Mouse (Mus musculus) myocyte (in vitro differentiated cells): ENCODE measurements around the gene Slco2b1. TPM values are rescaled to one million over a fixed set of nuclear protein-coding genes. Genes with fewer than 3 reads are reported as not detected.

Experiments
- H3K27me3 ChIP-seq: one replicate; pipeline ENCODE4 v1.6.1; 2011; ENCODE audit not compliant: control insufficient read depth, insufficient read depth, insufficient read length
- H3K36me3 ChIP-seq: one replicate; pipeline ENCODE4 v1.6.1; 2011; ENCODE audit not compliant: control insufficient read depth, insufficient read depth
- H3K4me2 ChIP-seq: one replicate; pipeline ENCODE4 v1.6.1; 2011; ENCODE audit warnings: low read depth, control low read depth
- H3K4me3 ChIP-seq: one replicate; pipeline ENCODE4 v1.5.1; 2011; ENCODE audit warnings: mild to moderate bottlenecking, control low read depth, moderate library complexity
- H3K79me2 ChIP-seq: one replicate; pipeline ENCODE4 v1.6.1; 2011; ENCODE audit not compliant: control insufficient read depth, insufficient read depth
- H3ac ChIP-seq: one replicate; pipeline ENCODE4 v1.6.1; 2011; ENCODE audit not compliant: control insufficient read depth, insufficient read length
- CEBPB ChIP-seq: IDR thresholded peaks from 2 replicates; pipeline ENCODE4 v1.6.1; 2011; ENCODE audit warnings: mild to moderate bottlenecking, moderate library complexity; ENCODE audit not compliant: poor library complexity, insufficient read depth, severe bottlenecking
- E2F4 ChIP-seq: IDR thresholded peaks from one replicate; pipeline ENCODE4 v1.6.1; 2011; ENCODE audit warnings: mild to moderate bottlenecking, control low read depth, moderate library complexity; ENCODE audit not compliant: insufficient read depth
- MAX ChIP-seq: IDR thresholded peaks from one replicate; pipeline ENCODE4 v1.6.1; 2011; ENCODE audit warnings: low read depth, mild to moderate bottlenecking, control low read depth
- MYOD1 ChIP-seq, 3 experiments: IDR thresholded peaks; one replicate each; pipeline ENCODE4 v1.6.1; 2011; ENCODE audit warnings: control low read depth in 2 of 3, low read depth in 2 of 3, mild to moderate bottlenecking in 2 of 3, moderate library complexity in 1 of 3; ENCODE audit not compliant: insufficient read length in 2 of 3, control insufficient read depth in 1 of 3
- MYOG ChIP-seq, 3 experiments: IDR thresholded peaks; one replicate each; pipeline ENCODE4 v1.6.1; 2011; ENCODE audit warnings: control low read depth in 2 of 3, low read depth in 2 of 3, mild to moderate bottlenecking in 2 of 3; ENCODE audit not compliant: insufficient read length in 2 of 3, control insufficient read depth in 1 of 3, insufficient read depth in 1 of 3
- POLR2A ChIP-seq: IDR thresholded peaks from one replicate; pipeline ENCODE4 v1.6.1; 2011; ENCODE audit warnings: low read depth, mild to moderate bottlenecking, control low read depth, moderate library complexity; ENCODE audit not compliant: insufficient read length
- POLR2AphosphoS2 ChIP-seq: IDR thresholded peaks from one replicate; pipeline ENCODE4 v1.6.1; 2011; ENCODE audit warnings: low read depth, control low read depth; ENCODE audit not compliant: insufficient read length
- REST ChIP-seq: IDR thresholded peaks from one replicate; pipeline ENCODE4 v1.6.1; 2011; ENCODE audit warnings: mild to moderate bottlenecking, control low read depth, moderate library complexity; ENCODE audit not compliant: insufficient read depth, insufficient read length
- SRF ChIP-seq: IDR thresholded peaks from one replicate; pipeline ENCODE4 v1.6.1; 2011; ENCODE audit warnings: low read depth; ENCODE audit not compliant: control insufficient read depth, insufficient read length
- TCF12 ChIP-seq: IDR thresholded peaks from one replicate; pipeline ENCODE4 v1.6.1; 2011; ENCODE audit warnings: mild to moderate bottlenecking, control low read depth; ENCODE audit not compliant: poor library complexity, insufficient read depth, severe bottlenecking
- TCF3 ChIP-seq: IDR thresholded peaks from one replicate; pipeline ENCODE4 v1.6.1; 2011; ENCODE audit warnings: low read depth, control low read depth; ENCODE audit not compliant: insufficient read length
- USF1 ChIP-seq: IDR thresholded peaks from one replicate; pipeline ENCODE4 v1.6.1; 2011; ENCODE audit warnings: low read depth, mild to moderate bottlenecking, control low read depth, moderate library complexity
- polyA plus RNA-seq: library from polyadenylated mRNA; unstranded; fragments of >200 nt; fragmentation: generic; extraction: Trizol; gene quantifications from one replicate; pipeline ENCODE4 v1.2.1, GENCODE M21; 2012; ENCODE audit warnings: missing spikeins

The Slco2b1 gene
- polyA plus RNA-seq, 1 experiment, result 0.01 TPM

- no peak overlapping the region for H3K4me2 ChIP-seq
- H3K4me3 ChIP-seq, result no peak overlapping the region
- TF ChIP-seq MYOG (IDR thresholded peaks at IDR 0.05; ENCODE audit: control insufficient read depth in 1 of 3, insufficient read depth in 1 of 3, insufficient read length in 2 of 3, low read depth in 2 of 3) (no peak), MYOD1 (IDR thresholded peaks at IDR 0.05; ENCODE audit: control insufficient read depth in 1 of 3, insufficient read length in 2 of 3, low read depth in 2 of 3) (no peak), E2F4 (no peak), USF1 (no peak), SRF (no peak), POLR2AphosphoS2 (no peak), TCF3 (no peak), CEBPB (no peak), POLR2A (no peak), REST (no peak), MAX (no peak)
- H3ac ChIP-seq, result no peak overlapping the region
- H3K79me2 ChIP-seq, result no peaks in the 10 kb centered on the region
- H3K27me3 ChIP-seq, result peaks cover 29% of the 10 kb centered on the region
- no peaks in the 10 kb centered on the region for H3K36me3 ChIP-seq
Measured at GRCm38 (mm10) chr7:99690819-99691218, 20.3 kb downstream of the Slco2b1 start.

DNA sequence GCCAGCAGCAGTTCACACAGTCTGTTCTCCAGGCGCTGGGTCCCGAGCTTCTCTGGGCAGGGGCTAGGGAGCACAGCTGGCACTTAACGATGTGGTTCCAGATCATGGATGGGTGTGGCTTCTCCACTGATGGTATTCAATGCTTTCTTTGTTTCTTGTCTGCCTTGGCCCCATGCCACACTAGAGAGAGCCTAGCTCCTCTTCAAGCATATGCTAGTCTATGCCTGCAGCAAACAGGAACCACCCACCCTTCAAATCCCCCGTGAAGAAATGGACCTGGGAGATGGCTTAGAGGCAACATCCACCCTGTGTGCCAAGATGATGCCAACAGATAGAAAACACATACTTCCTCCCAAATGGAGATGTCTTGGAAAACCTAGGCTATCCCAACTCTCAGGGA lies 27.1 kb downstream of the Slco2b1 start:
- H3K27me3 ChIP-seq, result peaks cover 43% of the 10 kb centered on the region
- H3ac ChIP-seq, result no peak overlapping the region
- no peak for TF ChIP-seq CEBPB
- TF ChIP-seq MYOD1 (IDR thresholded peaks at IDR 0.05; ENCODE audit: control insufficient read depth in 1 of 3, insufficient read length in 2 of 3, low read depth in 2 of 3), result no peak
- no peak for TF ChIP-seq MAX
- TF ChIP-seq USF1, result no peak
- no peak for TF ChIP-seq E2F4
- TF ChIP-seq MYOG (IDR thresholded peaks at IDR 0.05; ENCODE audit: control insufficient read depth in 1 of 3, insufficient read depth in 1 of 3, insufficient read length in 2 of 3, low read depth in 2 of 3), result no peak
- no peak for TF ChIP-seq TCF3
- TF ChIP-seq SRF, result no peak
- TF ChIP-seq POLR2AphosphoS2, result no peak
- no peak for TF ChIP-seq POLR2A
- TF ChIP-seq TCF12, result no peak
- no peak for TF ChIP-seq REST
- H3K79me2 ChIP-seq, result no peaks in the 10 kb centered on the region
- no peak overlapping the region for H3K4me2 ChIP-seq
- H3K36me3 ChIP-seq, result no peaks in the 10 kb centered on the region
- H3K4me3 ChIP-seq, result no peak overlapping the region

GRCm38 (mm10) chr7:99680771-99681170 lies 30.4 kb downstream of the Slco2b1 start:
- no peaks in the 10 kb centered on the region for H3K79me2 ChIP-seq
- TF ChIP-seq POLR2A (no peak), POLR2AphosphoS2 (no peak), USF1 (no peak), MYOD1 (IDR thresholded peaks at IDR 0.05; ENCODE audit: control insufficient read depth in 1 of 3, insufficient read length in 2 of 3, low read depth in 2 of 3) (no peak), TCF12 (no peak)
- H3ac ChIP-seq, result no peak overlapping the region
- H3K36me3 ChIP-seq, result no peaks in the 10 kb centered on the region
- no peak overlapping the region for H3K4me3 ChIP-seq
- no peak overlapping the region for H3K4me2 ChIP-seq
- H3K27me3 ChIP-seq, result peaks cover 30% of the 10 kb centered on the region

- no peak overlapping the region for H3ac ChIP-seq
- H3K27me3 ChIP-seq, result peaks cover 20% of the 10 kb centered on the region
- no peak overlapping the region for H3K4me2 ChIP-seq
- H3K4me3 ChIP-seq, result no peak overlapping the region
- TF ChIP-seq SRF, result no peak
- TF ChIP-seq TCF3, result no peak
- no peak for TF ChIP-seq TCF12
- no peak for TF ChIP-seq POLR2A
- no peak for TF ChIP-seq MAX
- TF ChIP-seq REST, result no peak
- no peak for TF ChIP-seq E2F4
- TF ChIP-seq POLR2AphosphoS2, result no peak
- TF ChIP-seq CEBPB, result no peak
- TF ChIP-seq MYOD1 (IDR thresholded peaks at IDR 0.05; ENCODE audit: control insufficient read depth in 1 of 3, insufficient read length in 2 of 3, low read depth in 2 of 3), result no peak
- TF ChIP-seq USF1, result no peak
- no peak for TF ChIP-seq MYOG (IDR thresholded peaks at IDR 0.05; ENCODE audit: control insufficient read depth in 1 of 3, insufficient read depth in 1 of 3, insufficient read length in 2 of 3, low read depth in 2 of 3)
- H3K79me2 ChIP-seq, result no peaks in the 10 kb centered on the region
- no peaks in the 10 kb centered on the region for H3K36me3 ChIP-seq
Measured at GRCm38 (mm10) chr7:99674890-99675289, 36.2 kb downstream of the Slco2b1 start.

GRCm38 (mm10) chr7:99674209-99674608 lies 36.9 kb downstream of the Slco2b1 start:
- Histone ChIP-seq H3K27me3 (peaks cover 26% of the 10 kb centered on the region), H3K79me2 (no peaks in the 10 kb centered on the region), H3K36me3 (no peaks in the 10 kb centered on the region), H3K4me2 (no peak overlapping the region), H3K4me3 (no peak overlapping the region), H3ac (no peak overlapping the region)
- TF ChIP-seq POLR2AphosphoS2 (no peak), USF1 (no peak)
